In the genomic region with DNA sequence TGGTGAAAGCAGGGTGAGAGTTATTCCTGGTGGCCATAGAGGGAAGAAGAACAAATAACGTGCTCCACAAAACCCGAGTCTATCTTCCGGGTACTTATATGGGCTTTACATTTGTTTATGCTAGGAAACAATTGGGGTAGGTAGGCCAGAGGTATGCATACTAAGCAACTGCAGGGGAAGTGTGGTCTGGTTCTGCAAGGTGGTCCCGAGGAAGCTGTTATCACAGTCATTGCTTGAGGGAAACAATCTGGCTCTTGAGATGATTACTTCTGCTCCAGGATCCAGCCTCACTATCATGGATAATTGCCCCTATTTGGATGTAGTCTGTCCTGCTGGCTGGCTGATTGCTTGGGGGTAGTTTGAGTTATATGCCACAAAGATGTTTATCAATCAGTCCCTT, we compare ENCODE assay signal across 16 mouse cellular contexts.
A peak's percentile ranks its signal among the peaks of the same experiment; 100 is the strongest.
DNase-seq lines count a peak whose midpoint lies in the region.
"Had no signal": no experiment of that assay in that cellular context is flagged by ENCODE, and none has a peak within 500 bp of the region (broad histone marks: within the 10 kb centered on the region; RNA-seq: fewer than 3 reads in every experiment).

No protein-coding gene starts in this region.

- DNase-seq in ES-CJ7 (ENCODE audit: low read depth, low spot score), result peak; percentile 25
- DNase-seq in R1 (ENCODE audit: low read depth, low spot score), result peak; percentile 22
- peak; percentile 36 for DNase-seq in retina, postnatal 1 day
- DNase-seq in heart, adult 11 months, result no peak
- no peak for DNase-seq in spleen, postnatal 10 days (ENCODE audit: low spot score in 2 of 2)
- DNase-seq in lung, postnatal 10 days, result no peak
- DNase-seq: adrenal gland, adult 2 months; adrenal gland, postnatal 10 days; adrenal gland, postnatal 25 days; cerebellum, adult 11 months; cerebellum, adult 18-20 months; cerebellum, adult 8-10 months; cerebellum, adult 9-11 months; cerebellum, postnatal 14 days; cerebellum, postnatal 36 days; embryo, embryonic 11 days had no signal

Comparison
In these comparisons a context has a peak if more than half of its experiments do, and no peak if none do; other contexts are left out.
1. DNase-seq: peak in ES-CJ7 (single experiment), R1 (single experiment) and retina, postnatal 1 day (single experiment); none in heart, adult 11 months (single experiment), spleen, postnatal 10 days (0 of 2) and lung, postnatal 10 days (single experiment).